Mouse (Mus musculus) heart, embryonic 10.5 days (tissue): ENCODE measurements at regions not wholly inside any gene's neighbourhood (a gene's known extent, or its start where the extent isn't known, plus 50 kb on each side); places are given as distances from the start of the nearest gene placed in this dataset.
A peak's percentile ranks its signal among the peaks of the same experiment; 100 is the strongest.

Experiments used
- DNase-seq: peaks from one replicate; pipeline ENCODE4 v3.0.0-alpha.2; 2017; ENCODE audit warnings: low spot score
- H3K27ac ChIP-seq: fragments of 300-500 bp; sonication (generic); 2 replicates; pipeline ENCODE4 v1.5.1; 2016; ENCODE audit warnings: mild to moderate bottlenecking
- H3K27me3 ChIP-seq: fragments of 300-500 bp; sonication (generic); 2 replicates; pipeline ENCODE4 v1.6.1; 2016; ENCODE audit warnings: mild to moderate bottlenecking; ENCODE audit not compliant: poor library complexity, insufficient read depth, severe bottlenecking
- H3K36me3 ChIP-seq: fragments of 300-500 bp; sonication (generic); 2 replicates; pipeline ENCODE4 v1.6.1; 2016; ENCODE audit warnings: mild to moderate bottlenecking, moderate library complexity
- H3K4me1 ChIP-seq: fragments of 300-500 bp; sonication (generic); 2 replicates; pipeline ENCODE4 v1.6.1; 2016; ENCODE audit warnings: mild to moderate bottlenecking
- H3K4me3 ChIP-seq: fragments of 300-500 bp; sonication (generic); 2 replicates; pipeline ENCODE4 v1.5.1; 2016; ENCODE audit warnings: mild to moderate bottlenecking, moderate library complexity
- H3K9me3 ChIP-seq: fragments of 300-500 bp; sonication (generic); 2 replicates; pipeline ENCODE4 v1.6.1; 2016; ENCODE audit warnings: mild to moderate bottlenecking, moderate library complexity
- whole genome bisulfite sequencing: fragments of 180-500 bp; shearing (Covaris S2); methylation state at CpG from one replicate; pipeline ENCODE4 v1.1.7; 2016; 5-methylcytosine and 5-hydroxymethylcytosine counted together

DNA sequence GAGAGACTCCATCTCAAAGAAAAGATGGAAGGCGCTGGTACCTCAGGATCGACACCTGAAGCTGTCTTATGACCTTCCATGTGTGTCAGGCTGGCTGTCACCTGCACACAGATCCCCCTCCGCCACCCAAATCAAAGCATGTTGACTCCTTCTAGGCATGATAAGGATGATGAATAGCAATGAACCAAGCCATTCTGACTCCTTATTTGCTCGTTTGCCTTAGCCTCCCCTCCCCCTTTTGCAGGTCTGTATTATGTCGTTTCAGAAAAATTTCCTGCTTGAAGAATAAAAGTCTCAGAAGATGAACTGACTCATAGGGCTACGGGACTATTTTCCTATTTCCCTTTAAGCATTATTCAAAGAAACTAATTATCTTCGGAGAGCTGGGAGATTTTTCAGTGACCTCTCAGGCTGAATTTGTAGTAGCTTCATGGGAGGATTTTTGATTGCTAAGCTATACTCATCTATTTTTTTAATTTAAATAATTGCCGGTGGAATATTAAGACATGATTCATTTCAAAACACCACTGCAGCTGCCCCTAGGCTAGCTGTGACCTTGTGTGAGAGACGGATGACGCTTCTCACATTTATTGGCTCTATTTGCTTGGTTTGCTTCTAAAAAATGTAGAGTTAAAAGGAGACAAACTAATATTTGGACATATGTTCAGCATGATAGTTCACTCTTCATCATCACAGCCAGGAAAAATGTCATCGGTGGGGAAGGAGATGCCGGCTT lies 72.4 kb upstream of the Zc3h12c start:
- Histone ChIP-seq H3K27me3 (no peaks in the 10 kb centered on the region), H3K27ac (no peak overlapping the region), H3K36me3 (no peaks in the 10 kb centered on the region), H3K4me1 (peaks cover 22% of the 10 kb centered on the region; the same call in 1 of the 2 replicates), H3K4me3 (no peak overlapping the region), H3K9me3 (no peaks in the 10 kb centered on the region)
- no peak for DNase-seq
- WGBS: 67% methylated on average over 12 of the region's 12 CpGs

DNA sequence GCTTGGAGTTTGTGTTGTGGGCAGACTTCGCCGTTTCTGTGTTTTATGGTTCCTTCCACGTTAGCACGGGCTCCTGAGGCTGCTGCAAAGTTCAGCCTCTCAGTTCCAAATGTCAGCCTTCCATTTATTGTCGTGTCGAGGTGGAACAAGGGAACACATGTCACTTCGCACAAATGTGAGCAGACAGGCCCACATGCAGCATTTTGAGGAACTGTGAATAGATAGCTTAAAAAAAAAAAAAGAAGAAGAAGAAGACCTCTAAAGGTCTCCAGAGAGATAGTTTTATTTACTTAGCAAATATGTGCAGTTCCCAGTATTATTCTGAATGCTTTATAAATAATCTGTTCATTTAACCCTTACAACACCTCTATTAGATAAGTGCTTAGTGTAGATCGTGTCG lies 66.4 kb upstream of the Zc3h12c start:
- Histone ChIP-seq H3K4me1 (0 out of 2 replicates have a peak, but pooled peaks cover 5% of the 10 kb centered on the region), H3K36me3 (no peaks in the 10 kb centered on the region), H3K9me3 (no peaks in the 10 kb centered on the region), H3K4me3 (no peak overlapping the region), H3K27ac (no peak overlapping the region), H3K27me3 (no peaks in the 10 kb centered on the region)
- WGBS: 80% methylated on average over 9 of the region's 9 CpGs
- no peak for DNase-seq

DNA sequence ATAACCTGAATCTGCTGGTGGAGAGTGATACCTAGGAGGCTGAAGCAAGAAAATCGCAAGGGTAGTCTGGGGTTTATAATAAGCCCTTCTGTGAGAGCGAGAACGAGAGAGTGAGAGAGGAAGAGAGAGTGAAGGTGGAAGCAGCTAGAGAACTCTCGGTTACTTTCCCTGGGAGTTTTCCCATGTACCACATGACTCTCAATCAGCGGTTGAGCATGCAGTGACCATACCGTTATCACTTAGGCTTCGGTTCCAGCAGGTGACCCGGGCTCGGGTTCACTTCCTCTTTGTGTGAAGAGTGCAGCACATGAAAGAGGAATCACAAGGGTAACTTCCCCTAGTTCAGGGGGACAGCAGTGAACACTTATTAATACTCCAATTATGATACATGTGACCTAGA lies 61.2 kb upstream of the Zc3h12c start:
- Histone ChIP-seq H3K36me3 (no peaks in the 10 kb centered on the region), H3K27ac (no peak overlapping the region), H3K4me3 (no peak overlapping the region), H3K27me3 (no peaks in the 10 kb centered on the region), H3K9me3 (no peaks in the 10 kb centered on the region), H3K4me1 (no peaks in the 10 kb centered on the region)
- DNase-seq: no peak
- WGBS: 83% methylated on average over 9 of the region's 9 CpGs

DNA sequence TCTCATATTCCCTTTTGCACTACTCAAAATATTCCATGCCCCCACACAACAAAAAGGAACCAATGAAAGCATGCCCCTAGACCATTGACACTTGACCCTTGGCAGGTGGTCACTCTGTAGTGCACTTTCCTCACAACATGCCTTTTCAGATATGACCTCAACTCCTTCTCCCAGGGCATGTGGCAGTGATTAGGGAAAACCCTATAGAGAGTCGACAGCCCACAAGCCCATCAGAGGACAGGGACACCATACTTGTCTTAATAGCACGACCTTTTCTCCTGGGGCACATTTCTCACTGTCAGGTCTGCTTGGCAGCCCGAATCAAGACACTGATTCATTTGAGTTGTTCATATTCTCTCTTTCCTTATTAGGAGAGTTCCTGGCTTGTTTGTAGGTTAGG lies 57.3 kb upstream of the Zc3h12c start:
- Histone ChIP-seq H3K9me3 (no peaks in the 10 kb centered on the region), H3K27ac (no peak overlapping the region), H3K36me3 (no peaks in the 10 kb centered on the region), H3K4me1 (peaks cover 9% of the 10 kb centered on the region; the same call in 1 of the 2 replicates), H3K4me3 (no peak overlapping the region), H3K27me3 (no peaks in the 10 kb centered on the region)
- DNase-seq: no peak
- 61% methylated on average over 3 of the region's 3 CpGs for WGBS

DNA sequence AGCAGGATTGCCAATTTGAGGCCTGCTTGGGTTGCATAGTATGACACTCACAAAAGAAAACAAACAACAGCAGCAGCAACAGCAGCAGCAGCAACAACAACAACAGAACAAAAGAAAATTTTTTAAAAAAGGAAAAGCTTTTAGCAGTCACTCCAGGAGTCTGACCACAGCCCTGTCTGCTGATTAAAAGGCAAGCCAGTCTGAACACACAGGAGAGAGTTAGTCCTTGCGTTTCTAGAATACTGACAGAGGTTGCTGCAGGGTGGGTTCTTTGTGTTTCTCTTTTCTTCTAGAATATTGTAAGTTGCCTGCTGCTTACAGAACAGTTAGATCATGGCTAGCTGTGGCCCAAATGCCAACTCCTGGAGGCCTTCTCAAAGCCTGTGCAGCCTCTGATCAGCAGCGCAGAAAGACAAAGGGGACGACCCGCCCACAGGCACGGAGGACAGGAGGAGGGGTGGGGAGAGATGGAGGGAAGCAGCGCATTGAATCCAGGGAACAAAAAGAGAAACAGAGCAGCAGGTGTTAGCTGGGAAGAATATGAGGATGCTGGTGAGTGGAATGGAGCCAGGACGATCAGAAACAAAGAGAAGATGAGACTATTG lies 55.2 kb upstream of the Zc3h12c start:
- H3K4me3 ChIP-seq: no peak overlapping the region
- no peaks in the 10 kb centered on the region for H3K36me3 ChIP-seq
- WGBS: 39% methylated on average over 7 of the region's 7 CpGs
- no peaks in the 10 kb centered on the region for H3K27me3 ChIP-seq
- DNase-seq: no peak
- H3K4me1 ChIP-seq: peaks cover 9% of the 10 kb centered on the region; the same call in 1 of the 2 replicates
- 0 out of 2 replicates have a peak overlapping the region, but pooled peaks have one; percentile 37 for H3K27ac ChIP-seq
- H3K9me3 ChIP-seq: no peaks in the 10 kb centered on the region
